In the genomic region with DNA sequence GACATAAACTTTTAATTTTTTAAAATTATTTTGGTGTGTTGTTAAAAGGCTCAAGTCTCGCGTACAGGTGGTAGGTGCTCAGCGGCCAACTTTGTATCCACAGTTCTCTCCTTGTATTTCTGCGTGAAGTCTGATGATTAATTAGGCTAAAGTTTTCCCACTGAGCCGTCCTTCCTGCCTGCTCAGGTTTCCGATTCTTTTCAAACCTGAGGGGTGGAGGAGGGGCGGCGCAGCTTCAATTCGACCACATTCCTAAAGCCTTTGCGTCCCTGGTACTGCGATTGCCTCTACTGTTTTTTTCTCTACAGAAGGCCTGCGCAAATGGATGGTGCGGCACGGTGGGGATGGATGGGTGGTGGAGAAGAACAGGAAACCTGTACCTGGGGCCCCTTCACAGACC, we compare ENCODE assay signal across 10 mouse cellular contexts. TPM values are rescaled to one million over a fixed set of nuclear protein-coding genes. Genes with fewer than 3 reads are reported as not detected.
DNase-seq lines count a peak whose midpoint lies in the region; ATAC-seq and TF ChIP-seq lines count a peak whose summit lies in the region.
"Had no signal": no experiment of that assay in that cellular context is flagged by ENCODE, and none has a peak within 500 bp of the region (broad histone marks: within the 10 kb centered on the region; RNA-seq: fewer than 3 reads in every experiment).

No protein-coding gene starts in this region.

- TF ChIP-seq POLR2A in ES-Bruce4 (IDR thresholded peaks at IDR 0.05; ENCODE audit: insufficient read depth, low read length), result no peak

- H3K4me3 ChIP-seq in heart, embryonic 15.5 days, result peak overlapping the region; percentile 10; the same call in 1 of the 2 replicates
- H3K4me3 ChIP-seq in ES-Bruce4 (ENCODE audit: low read depth, low read length), result peak overlapping the region; percentile 53
- H3K4me3 ChIP-seq in embryonic facial prominence, embryonic 13.5 days, result peak overlapping the region; percentile 60; the same call in 1 of the 2 replicates
- no peak overlapping the region for H3K4me3 ChIP-seq in midbrain, embryonic 10.5 days
- H3K4me3 ChIP-seq: erythroblast, embryonic 14.5 days; liver, embryonic 15.5 days had no signal

- H3K27ac ChIP-seq in heart, embryonic 15.5 days, result no peak overlapping the region
- H3K27ac ChIP-seq in ES-Bruce4 (ENCODE audit: insufficient read depth, low read length), result peak overlapping the region; percentile 86
- no peak overlapping the region; the same call in 1 of the 2 replicates for H3K27ac ChIP-seq in embryonic facial prominence, embryonic 13.5 days
- no peak overlapping the region for H3K27ac ChIP-seq in midbrain, embryonic 10.5 days (replicated peaks)
- H3K27ac ChIP-seq: liver, embryonic 15.5 days had no signal

- no peak for TF ChIP-seq CTCF in ES-Bruce4 (IDR thresholded peaks at IDR 0.05; ENCODE audit: low read depth, low read length)

- ATAC-seq in heart, embryonic 15.5 days (replicated peaks; ENCODE audit: insufficient number of reproducible peaks, insufficient read depth, low FRiP score, low read depth), result no peak
- ATAC-seq in embryonic facial prominence, embryonic 13.5 days (ENCODE audit: insufficient number of reproducible peaks, insufficient read depth, low FRiP score, low TSS enrichment, low read depth), result no peak

- peak; percentile 66; the same call in 1 of the 2 replicates for TF ChIP-seq EP300 in ES-Bruce4 (IDR thresholded peaks at IDR 0.05; ENCODE audit: insufficient read depth, low read depth, low read length)

- H3K9ac ChIP-seq in heart, embryonic 15.5 days, result no peak overlapping the region
- H3K9ac ChIP-seq in ES-Bruce4 (ENCODE audit: low read depth, poor library complexity, severe bottlenecking), result peak overlapping the region; percentile 51
- H3K9ac ChIP-seq in embryonic facial prominence, embryonic 13.5 days, result no peak overlapping the region
- H3K9ac ChIP-seq: liver, embryonic 15.5 days had no signal

- no peak for DNase-seq in heart, adult 18-20 months
- DNase-seq in midbrain, embryonic 10.5 days (ENCODE audit: low spot score), result peak; percentile 16
- DNase-seq in gastrocnemius, postnatal 25 days, result no peak
- no peak for DNase-seq in layer of hippocampus, adult 8-10 months (ENCODE audit: low spot score in 2 of 2)
- DNase-seq in yolk sac, embryonic 10.5 days (ENCODE audit: low spot score), result no peak

- peaks cover 14% of the 10 kb centered on the region for H3K4me1 ChIP-seq in heart, embryonic 15.5 days (replicated peaks)
- no peaks in the 10 kb centered on the region for H3K4me1 ChIP-seq in ES-Bruce4 (ENCODE audit: control insufficient read depth, insufficient read depth, low read length)
- peaks cover 17% of the 10 kb centered on the region for H3K4me1 ChIP-seq in embryonic facial prominence, embryonic 13.5 days
- H3K4me1 ChIP-seq in midbrain, embryonic 10.5 days, result peaks cover 24% of the 10 kb centered on the region

- peaks cover 20% of the 10 kb centered on the region for H3K27me3 ChIP-seq in heart, embryonic 15.5 days
- H3K27me3 ChIP-seq in ES-Bruce4 (ENCODE audit: control insufficient read depth, insufficient read depth, low read length, poor library complexity, severe bottlenecking), result no peaks in the 10 kb centered on the region
- peaks cover 14% of the 10 kb centered on the region for H3K27me3 ChIP-seq in embryonic facial prominence, embryonic 13.5 days
- H3K27me3 ChIP-seq in midbrain, embryonic 10.5 days (ENCODE audit: low read depth, poor library complexity, severe bottlenecking), result peaks cover 37% of the 10 kb centered on the region

- peak overlapping the region; percentile 9; the same call in 1 of the 2 replicates for H3K4me2 ChIP-seq in heart, embryonic 15.5 days
- peak overlapping the region; percentile 94 for H3K4me2 ChIP-seq in embryonic facial prominence, embryonic 13.5 days

- 14% methylated on average over 14 of the region's 14 CpGs for WGBS in heart, embryonic 15.5 days
- WGBS in embryonic facial prominence, embryonic 13.5 days, result 6% methylated on average over 14 of the region's 14 CpGs
- 15% methylated on average over 14 of the region's 14 CpGs for WGBS in midbrain, embryonic 10.5 days

- no peaks in the 10 kb centered on the region for H3K9me3 ChIP-seq in heart, embryonic 15.5 days (replicated peaks)
- H3K9me3 ChIP-seq in ES-Bruce4 (replicated peaks; ENCODE audit: control insufficient read depth, insufficient read depth, low read length, poor library complexity, severe bottlenecking), result no peaks in the 10 kb centered on the region
- H3K9me3 ChIP-seq in embryonic facial prominence, embryonic 13.5 days, result no peaks in the 10 kb centered on the region
- H3K9me3 ChIP-seq in midbrain, embryonic 10.5 days (replicated peaks), result no peaks in the 10 kb centered on the region
- H3K9me3 ChIP-seq: liver, embryonic 15.5 days had no signal

- H3K36me3 ChIP-seq in heart, embryonic 15.5 days, result no peaks in the 10 kb centered on the region
- H3K36me3 ChIP-seq in ES-Bruce4 (ENCODE audit: control insufficient read depth, insufficient read depth, low read length, poor library complexity, severe bottlenecking), result no peaks in the 10 kb centered on the region
- no peaks in the 10 kb centered on the region for H3K36me3 ChIP-seq in embryonic facial prominence, embryonic 13.5 days
- H3K36me3 ChIP-seq in midbrain, embryonic 10.5 days, result no peaks in the 10 kb centered on the region
- H3K36me3 ChIP-seq: liver, embryonic 15.5 days had no signal

RNA-seq across cellular contexts. Expression of a gene that starts 1.8 kb away (rescaled TPM):
- polyA plus RNA-seq in heart, embryonic 15.5 days (2015; fragmentation: Nextera tagmentation; extraction: Ambion mirVana), result 3.4 and 3.9 TPM in 2 replicates
- total RNA-seq in heart, adult 18-20 months (2021), result under 1 TPM; 0.12 to 0.23 TPM
- 5.2 and 9.6 TPM in 2 replicates for polyA plus RNA-seq in ES-Bruce4 (2011; ENCODE audit: insufficient read depth, insufficient read length, low read depth, missing spikeins)
- polyA plus RNA-seq in embryonic facial prominence, embryonic 13.5 days (2015; fragmentation: Nextera tagmentation; extraction: Ambion mirVana), result 7.7 and 8.3 TPM in 2 replicates
- 4.9 and 5.8 TPM in 2 replicates for polyA plus RNA-seq in midbrain, embryonic 10.5 days (2016; fragmentation: Nextera tagmentation; extraction: Ambion mirVana)
- 1 to 10 TPM in 1 of 2 experiments, under 1 TPM in 1; 0.74 to 1.3 TPM for total RNA-seq in gastrocnemius, postnatal 25 days (2021)
- 10 to 100 TPM; 16.1 to 30.5 (median 22.7) TPM for total RNA-seq in layer of hippocampus, adult 8-10 months (2022)
- polyA plus RNA-seq: erythroblast, embryonic 14.5 days had no signal

RNA-seq across cellular contexts. Expression of a gene that starts 22.2 kb away (rescaled TPM):
- 7.7 and 9.7 TPM in 2 replicates for polyA plus RNA-seq in heart, embryonic 15.5 days (2015; fragmentation: Nextera tagmentation; extraction: Ambion mirVana)
- under 1 TPM; 0.62 to 0.82 TPM for total RNA-seq in heart, adult 18-20 months (2021)
- 6.7 and 7.0 TPM in 2 replicates for polyA plus RNA-seq in ES-Bruce4 (2011; ENCODE audit: insufficient read depth, insufficient read length, low read depth, missing spikeins)
- polyA plus RNA-seq in embryonic facial prominence, embryonic 13.5 days (2015; fragmentation: Nextera tagmentation; extraction: Ambion mirVana), result 18.1 and 21.6 TPM in 2 replicates
- 9.0 and 9.5 TPM in 2 replicates for polyA plus RNA-seq in midbrain, embryonic 10.5 days (2016; fragmentation: Nextera tagmentation; extraction: Ambion mirVana)
- total RNA-seq in gastrocnemius, postnatal 25 days (2021), result 1 to 10 TPM; 5.7 to 6.0 TPM
- total RNA-seq in layer of hippocampus, adult 8-10 months (2022), result 1 to 10 TPM in 3 of 4 experiments, under 1 TPM in 1; 0.74 to 2.0 (median 1.8) TPM

RNA-seq across cellular contexts. Expression of a gene that starts 47.2 kb away (rescaled TPM):
- polyA plus RNA-seq in heart, embryonic 15.5 days (2015; fragmentation: Nextera tagmentation; extraction: Ambion mirVana), result 102 and 109 TPM in 2 replicates
- 10 to 100 TPM; 59.4 to 60.4 TPM for total RNA-seq in heart, adult 18-20 months (2021)
- 53.5 and 60.9 TPM in 2 replicates for polyA plus RNA-seq in ES-Bruce4 (2011; ENCODE audit: insufficient read depth, insufficient read length, low read depth, missing spikeins)
- polyA plus RNA-seq in embryonic facial prominence, embryonic 13.5 days (2015; fragmentation: Nextera tagmentation; extraction: Ambion mirVana), result 127 and 132 TPM in 2 replicates
- 139 and 147 TPM in 2 replicates for polyA plus RNA-seq in midbrain, embryonic 10.5 days (2016; fragmentation: Nextera tagmentation; extraction: Ambion mirVana)
- 10 to 100 TPM; 35.2 to 46.5 TPM for total RNA-seq in gastrocnemius, postnatal 25 days (2021)
- 10 to 100 TPM; 51.7 to 65.6 (median 53.9) TPM for total RNA-seq in layer of hippocampus, adult 8-10 months (2022)

RNA-seq across cellular contexts. Expression of a gene that starts 47.4 kb away (rescaled TPM):
- polyA plus RNA-seq in heart, embryonic 15.5 days (2015; fragmentation: Nextera tagmentation; extraction: Ambion mirVana), result 16.8 and 20.6 TPM in 2 replicates
- 10 to 100 TPM; 14.7 to 15.5 TPM for total RNA-seq in heart, adult 18-20 months (2021)
- polyA plus RNA-seq in ES-Bruce4 (2011; ENCODE audit: insufficient read depth, insufficient read length, low read depth, missing spikeins), result 22.4 and 22.5 TPM in 2 replicates
- polyA plus RNA-seq in embryonic facial prominence, embryonic 13.5 days (2015; fragmentation: Nextera tagmentation; extraction: Ambion mirVana), result 27.3 and 30.8 TPM in 2 replicates
- polyA plus RNA-seq in midbrain, embryonic 10.5 days (2016; fragmentation: Nextera tagmentation; extraction: Ambion mirVana), result 39.9 and 41.8 TPM in 2 replicates
- total RNA-seq in gastrocnemius, postnatal 25 days (2021), result 10 to 100 TPM; 13.5 to 15.6 TPM
- total RNA-seq in layer of hippocampus, adult 8-10 months (2022), result 10 to 100 TPM; 11.2 to 13.9 (median 12.0) TPM
